Mouse (Mus musculus): ENCODE data around the gene Shroom4.

Gene Shroom4

DNA sequence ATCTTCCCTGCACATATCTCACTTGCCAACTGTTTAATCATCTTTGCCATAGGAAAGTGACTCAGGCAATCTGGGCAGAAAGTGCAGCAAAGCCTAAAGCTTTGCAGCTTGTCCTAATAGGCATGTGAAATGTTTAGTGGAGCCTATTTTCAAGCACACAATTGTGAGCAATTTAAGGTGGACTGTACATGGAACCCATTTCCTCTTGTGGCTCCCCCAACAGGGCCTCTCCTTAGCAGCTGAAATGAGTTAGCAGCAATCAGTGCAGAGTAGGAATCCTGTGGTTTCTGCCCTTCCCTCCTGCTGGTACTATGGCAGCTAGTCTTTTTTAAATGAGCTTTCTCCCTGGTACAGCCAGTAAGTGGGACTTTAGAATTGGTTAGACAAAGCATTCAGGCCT, 95.8 kb downstream of the Shroom4 start:
- no peak for DNase-seq (ENCODE audit: low read depth, low spot score)

DNA sequence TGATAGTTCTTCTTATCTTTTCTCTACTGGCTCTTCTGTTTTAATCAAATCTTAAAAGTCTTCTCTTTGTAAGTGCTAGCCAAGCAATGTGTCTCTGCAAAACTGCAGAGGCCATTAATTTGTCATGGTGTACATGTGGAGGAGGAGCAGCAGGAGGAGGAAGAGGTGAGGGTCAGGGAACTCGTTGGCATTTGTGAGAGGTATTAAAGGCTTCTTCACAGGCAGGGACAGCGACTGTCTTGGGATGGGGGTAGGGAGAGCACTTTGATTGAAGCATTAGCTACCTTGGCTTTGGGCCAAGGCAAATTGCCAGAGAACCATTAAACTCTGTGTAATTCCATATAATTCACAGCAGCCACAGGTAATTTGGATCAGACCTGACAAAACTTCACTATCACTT, 96.7 kb downstream of the Shroom4 start:
- no peak for DNase-seq (ENCODE audit: low read depth, low spot score)

DNA sequence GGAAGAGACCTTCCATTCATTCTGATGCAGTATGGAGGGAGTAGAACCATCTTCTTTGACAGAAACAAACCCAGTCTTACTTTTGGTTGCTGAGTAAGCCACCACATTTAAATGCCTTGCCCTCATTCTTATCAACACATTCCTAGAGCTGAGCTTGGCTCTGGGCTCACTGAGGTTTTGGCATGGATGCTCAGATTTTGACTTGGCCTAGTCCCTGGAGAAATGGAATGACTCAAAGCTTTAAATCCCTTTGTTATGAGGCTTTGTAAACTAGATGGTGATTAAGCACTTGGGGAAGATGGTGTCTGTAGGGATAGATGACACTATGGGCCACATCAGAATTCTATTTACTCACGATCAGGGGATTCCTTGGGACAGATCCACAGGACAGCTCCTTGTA, 102.2 kb downstream of the Shroom4 start:
- no peak for DNase-seq (ENCODE audit: low read depth, low spot score)

DNA sequence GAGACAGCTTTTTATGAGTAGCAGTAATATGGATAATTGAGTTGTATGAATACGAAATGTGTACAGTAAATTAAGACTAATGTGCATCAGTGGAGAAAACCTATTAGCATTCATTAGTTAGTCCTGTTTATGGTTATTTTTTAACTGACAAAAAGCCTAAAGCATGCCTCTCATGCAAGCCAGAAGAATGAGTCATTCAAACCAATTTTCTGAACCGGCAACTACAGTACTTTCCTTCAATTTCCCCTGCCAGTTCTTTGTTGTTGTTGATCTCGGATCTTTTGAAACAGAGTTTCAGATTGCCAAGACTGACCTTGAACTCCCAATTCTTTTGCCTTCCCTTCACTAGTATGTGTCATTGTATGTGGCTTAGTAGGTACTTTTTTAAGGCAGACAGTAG, 117.6 kb downstream of the Shroom4 start:
- no peak for DNase-seq (ENCODE audit: low read depth, low spot score)

DNA sequence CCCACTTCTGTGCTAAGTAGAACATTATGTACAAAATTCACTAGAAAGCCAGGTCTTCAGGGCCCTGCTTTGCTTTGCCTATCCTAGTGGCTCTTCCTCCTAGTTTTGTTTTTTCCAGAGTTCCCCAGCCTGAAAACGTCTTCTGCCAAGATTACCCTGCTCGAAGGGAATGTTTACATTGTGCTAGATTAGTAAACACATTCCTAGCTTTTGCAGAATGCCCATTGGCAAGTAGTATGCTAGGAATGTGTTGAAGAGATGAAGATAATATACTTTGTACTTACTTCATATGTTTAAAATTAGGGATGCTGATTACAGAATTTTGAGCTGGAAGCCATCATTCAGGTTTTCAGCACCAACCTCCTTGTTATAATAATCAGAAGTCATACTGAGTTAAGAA, 118.8 kb downstream of the Shroom4 start:
- no peak for DNase-seq (ENCODE audit: low read depth, low spot score)

DNA sequence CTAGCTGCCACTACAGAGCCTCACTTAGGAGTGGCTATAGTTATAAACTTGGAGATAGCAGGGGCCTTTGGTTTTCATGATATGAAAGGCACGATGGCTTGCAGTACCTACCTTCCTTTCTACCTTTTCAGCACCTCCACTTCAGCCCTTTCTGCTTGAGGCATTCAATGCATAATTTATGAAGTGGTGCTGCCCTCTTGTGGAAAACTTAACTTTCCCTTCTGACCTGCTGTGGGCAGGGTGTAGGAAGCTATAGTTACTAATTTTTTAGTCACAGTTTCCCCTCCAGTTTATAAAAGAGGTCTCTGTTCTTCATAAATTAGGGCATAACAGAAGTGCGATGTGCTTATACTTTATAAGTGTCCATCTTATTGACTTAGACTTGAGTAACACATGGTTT, 123.3 kb downstream of the Shroom4 start:
- no peak for DNase-seq (ENCODE audit: low read depth, low spot score)

DNA sequence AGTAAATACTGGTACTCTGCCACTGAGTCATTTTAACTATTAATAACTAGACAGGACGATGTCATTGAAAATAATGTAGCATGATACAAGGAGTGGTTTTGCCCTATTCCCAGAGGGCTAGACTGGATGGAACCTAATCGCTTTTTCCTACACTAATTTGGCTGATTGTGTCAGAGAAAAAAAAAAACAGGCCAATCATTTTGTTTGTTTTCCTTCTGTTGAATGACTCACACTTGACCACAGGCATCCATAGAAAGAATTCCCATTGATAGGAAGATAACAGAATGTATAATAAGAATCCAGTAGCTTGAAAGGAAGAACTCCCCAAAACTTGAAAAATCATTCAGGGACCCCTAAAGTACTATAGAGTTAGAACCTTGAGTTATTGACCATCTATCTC, 137.0 kb downstream of the Shroom4 start:
- DNase-seq (ENCODE audit: low read depth, low spot score) = no peak

DNA sequence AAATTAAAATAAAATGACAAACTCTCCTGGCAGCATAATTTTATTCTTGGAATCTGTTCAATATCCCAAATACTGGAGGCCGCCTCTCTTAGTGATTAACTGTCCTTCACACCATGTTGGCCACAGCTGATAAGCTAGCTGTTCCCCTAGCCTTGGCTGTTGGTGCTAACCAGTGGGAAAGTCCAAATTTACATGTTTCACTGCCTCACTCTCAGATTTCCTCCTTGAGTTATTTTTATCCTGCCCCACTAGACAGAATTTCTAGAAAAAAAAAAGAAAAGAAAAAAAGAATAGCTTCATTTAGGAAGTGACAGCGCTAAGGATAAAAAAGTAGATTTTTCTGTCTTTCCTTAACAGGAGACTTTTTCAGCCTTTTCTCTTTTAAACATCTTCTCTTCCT, 138.0 kb downstream of the Shroom4 start:
- no peak for DNase-seq (ENCODE audit: low read depth, low spot score)

DNA sequence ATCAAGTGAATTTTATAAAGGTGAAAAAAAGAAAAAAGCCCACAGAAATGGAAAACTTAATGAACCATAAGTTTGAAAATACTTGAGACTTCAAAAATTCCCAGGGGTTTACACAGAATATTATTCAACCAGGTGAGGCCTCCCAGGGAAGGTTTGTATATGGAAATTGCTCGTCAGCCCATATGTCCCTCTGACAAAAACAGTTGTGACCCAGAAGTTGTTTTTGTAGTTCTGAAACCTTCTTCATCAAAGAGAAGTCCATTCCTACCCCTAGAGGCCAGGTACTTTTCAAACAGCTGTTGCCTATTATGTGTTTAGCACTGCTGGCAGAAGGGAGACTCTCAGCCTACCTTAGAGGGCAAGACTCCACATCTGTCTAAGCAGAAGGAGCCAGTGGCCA, 165.4 kb downstream of the Shroom4 start:
- DNase-seq (ENCODE audit: low read depth, low spot score) = no peak

DNA sequence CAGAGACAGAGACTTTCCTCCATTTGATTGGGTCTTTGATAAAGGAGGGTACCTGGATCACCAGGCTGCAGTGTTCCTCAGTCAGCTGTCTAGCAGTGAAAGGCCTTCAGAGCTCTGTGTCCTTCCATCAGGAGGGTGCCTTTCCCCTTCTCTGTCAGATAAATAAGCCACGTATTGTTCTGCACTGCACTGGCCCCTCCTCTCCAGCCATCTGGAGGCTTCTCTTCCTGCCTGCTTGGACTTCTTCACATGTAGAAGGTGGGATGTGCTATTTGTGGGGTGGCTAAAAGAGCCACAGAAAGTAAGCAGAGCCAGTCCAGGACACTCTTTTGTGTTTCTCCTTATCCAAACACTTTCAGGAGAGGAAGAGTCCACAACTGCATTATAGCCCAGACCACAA, 174.9 kb downstream of the Shroom4 start:
- no peak for DNase-seq (ENCODE audit: low read depth, low spot score)

DNA sequence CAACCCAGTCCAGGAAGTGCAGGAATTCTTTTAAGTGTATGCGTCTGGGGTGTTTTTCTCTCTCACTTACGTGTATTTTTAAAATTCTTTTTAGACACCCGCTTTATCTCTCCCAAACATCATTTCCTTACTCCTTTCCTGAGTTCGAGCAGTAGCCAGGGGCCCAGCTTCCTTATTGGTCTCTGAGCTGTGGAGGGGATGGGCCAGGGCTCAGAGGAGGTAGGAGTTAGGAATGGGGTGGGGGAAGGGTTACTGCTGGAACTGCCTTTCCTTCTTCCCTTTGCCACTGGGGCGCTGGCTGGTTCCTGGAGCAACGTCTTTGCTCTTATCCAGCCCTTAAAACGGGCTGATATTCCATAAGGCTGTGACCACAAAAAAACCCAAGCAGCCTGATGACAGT, 177.3 kb downstream of the Shroom4 start:
- no peak for DNase-seq (ENCODE audit: low read depth, low spot score)

DNA sequence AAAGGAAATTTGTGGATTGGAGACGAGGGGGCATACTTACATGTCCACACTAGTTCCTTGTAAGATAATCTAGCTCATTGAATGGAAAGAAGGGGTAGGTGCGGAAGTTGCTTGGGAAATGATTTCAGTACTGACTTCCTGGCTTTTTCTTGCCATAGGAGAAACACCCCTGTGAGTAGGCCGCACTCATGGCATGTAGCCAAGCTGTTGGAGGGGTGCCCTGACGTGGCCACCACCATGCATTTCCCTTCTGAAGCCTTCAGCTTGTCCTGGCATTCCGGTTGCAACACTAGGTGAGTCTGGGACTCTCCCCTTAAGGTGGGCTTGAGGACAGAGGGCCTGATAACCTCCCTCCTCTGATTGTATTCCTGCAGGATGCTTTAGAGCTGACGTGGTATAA, 181.0 kb downstream of the Shroom4 start:
- DNase-seq (ENCODE audit: low read depth, low spot score) = no peak

DNA sequence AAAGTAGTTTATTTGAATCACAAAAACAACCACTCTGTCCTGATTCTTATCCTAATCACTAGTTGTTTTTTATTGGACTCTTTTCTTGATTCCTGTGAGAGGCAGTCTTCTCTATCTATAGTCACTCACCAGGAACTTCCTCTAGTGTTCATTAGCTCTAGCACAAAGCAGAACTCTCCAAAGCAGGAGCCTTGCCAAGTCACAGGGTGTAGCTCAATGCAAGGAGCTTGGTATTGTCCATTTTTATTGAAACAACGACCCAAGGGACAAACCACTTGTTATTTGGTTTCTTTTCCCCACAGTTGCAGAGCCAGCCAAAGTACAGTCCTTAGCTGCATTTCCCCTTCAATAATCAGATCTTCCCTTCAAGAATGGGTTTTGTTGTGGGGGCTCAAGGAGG, 181.5 kb downstream of the Shroom4 start:
- DNase-seq (ENCODE audit: low read depth, low spot score) = no peak

DNA sequence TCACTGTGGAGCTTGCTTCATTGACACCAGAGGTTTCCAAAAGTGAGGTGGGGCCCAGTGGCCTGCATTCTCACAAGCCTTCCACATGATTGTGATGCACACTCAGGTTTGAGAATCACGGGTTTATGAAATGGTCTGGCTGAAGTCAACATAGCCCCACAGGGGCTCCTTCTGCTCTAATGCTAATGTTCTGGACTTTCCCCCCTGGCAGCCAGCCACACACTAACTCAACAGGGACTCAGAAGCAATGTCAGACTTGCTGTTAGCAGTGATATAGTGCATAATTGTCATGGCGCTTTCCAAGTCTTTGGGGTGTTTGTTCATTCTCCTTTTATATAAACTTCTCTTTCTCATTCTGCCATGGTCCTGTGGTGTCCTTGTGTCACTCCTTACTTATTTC, 183.0 kb downstream of the Shroom4 start:
- no peak for DNase-seq (ENCODE audit: low read depth, low spot score)

DNA sequence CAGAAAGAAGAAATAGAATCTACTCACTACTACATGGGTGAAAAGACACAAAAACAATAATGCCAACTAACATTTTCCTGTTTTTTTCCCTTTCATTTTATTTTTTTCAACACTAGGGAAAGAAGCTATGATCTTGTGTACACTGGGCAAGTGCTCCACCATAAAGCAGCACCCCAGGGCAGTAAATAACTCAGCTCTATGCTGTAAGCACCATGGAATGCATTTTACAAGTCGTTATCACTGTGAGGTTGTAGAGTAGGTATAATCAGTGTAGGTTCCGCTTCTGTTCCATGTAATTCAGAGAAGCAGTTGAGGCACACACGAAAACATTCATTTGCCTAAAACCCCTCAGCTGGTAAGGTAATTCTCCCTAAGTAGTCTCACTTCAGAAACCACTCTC, 194.5 kb downstream of the Shroom4 start:
- DNase-seq (ENCODE audit: low read depth, low spot score) = no peak

DNA sequence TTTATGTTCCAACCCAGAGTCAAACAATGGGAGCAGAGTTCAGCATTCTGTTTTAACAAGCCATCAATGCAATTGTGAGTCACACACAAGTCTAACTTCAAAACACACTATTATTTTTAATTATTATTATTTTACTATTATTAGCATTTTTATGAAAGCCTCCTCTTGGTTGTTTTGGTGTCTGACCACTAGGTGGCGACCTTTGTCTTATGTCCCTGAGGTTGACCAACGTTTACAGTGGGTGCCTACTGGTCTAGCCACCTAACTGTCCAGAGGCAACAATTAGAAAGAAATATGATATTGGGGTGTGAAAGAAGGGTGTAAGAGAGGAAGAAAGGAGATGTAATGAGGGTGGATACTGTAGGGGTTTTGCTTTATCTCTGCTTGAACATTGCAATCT, 254.4 kb downstream of the Shroom4 start:
- DNase-seq (ENCODE audit: low read depth, low spot score) = no peak

DNA sequence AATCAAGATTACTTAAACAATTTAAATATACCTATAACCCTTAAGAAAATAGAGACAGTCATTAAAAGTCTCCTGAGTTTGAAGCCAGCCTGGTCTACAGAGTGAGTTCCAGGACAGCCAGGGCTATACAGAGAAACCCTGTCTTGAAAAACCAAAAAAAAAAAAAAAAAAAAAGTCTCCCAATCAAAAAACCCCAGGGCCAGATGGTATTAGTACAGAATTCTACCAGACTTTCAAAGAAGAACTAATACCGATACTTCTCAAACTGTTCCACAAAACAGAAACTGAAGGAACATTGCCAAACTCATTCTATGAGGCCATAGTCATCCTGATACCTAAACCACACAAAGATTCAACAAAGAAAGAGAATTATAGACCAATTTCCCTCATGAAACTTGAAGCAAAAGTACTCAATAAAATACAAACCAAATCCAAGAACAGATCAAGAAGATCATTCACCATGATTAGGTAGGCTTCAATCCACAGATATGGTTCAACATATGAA, 259.2 kb downstream of the Shroom4 start:
- DNase-seq (ENCODE audit: low read depth, low spot score) = no peak

All from embryo, embryonic 11.5 days (tissue).